Mouse (Mus musculus): ENCODE measurements at regions not wholly inside any gene's neighbourhood (a gene's known extent, or its start where the extent isn't known, plus 50 kb on each side); places are given as distances from the start of the nearest gene placed in this dataset.
"Not testable (repeated sequence)": the region's sequence is repeated elsewhere in the genome, so short reads cannot be mapped to it uniquely, and the experiment has no call there.

DNA sequence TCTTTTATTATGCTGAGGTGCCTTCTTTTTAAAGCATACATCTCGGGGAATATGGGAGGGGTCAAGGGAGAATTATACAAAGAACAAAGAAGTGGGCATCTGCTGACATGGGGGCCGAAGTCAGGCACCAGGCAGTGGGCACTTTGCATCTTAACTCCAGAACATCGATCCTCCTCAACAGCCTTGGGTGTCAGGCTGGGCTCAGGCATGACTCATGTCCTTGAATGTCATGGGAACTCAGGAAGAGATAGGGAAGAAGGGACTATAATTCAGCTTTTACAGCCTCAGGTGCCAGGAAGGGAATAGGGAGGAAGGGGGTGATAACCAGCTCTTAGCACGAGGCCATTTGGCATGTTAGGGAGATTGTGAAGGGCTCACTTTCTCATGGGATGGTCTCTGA, 85.6 kb upstream of the Ptprz1 start:
- DNase-seq (ENCODE audit: low spot score): not testable (repeated sequence)

- DNase-seq (ENCODE audit: low spot score): no peak
Measured at GRCm38 (mm10) chr6:22791801-22792200, 83.5 kb upstream of the Ptprz1 start.

- no peak for DNase-seq (ENCODE audit: low spot score)
Measured at GRCm38 (mm10) chr6:22792601-22793000, 82.7 kb upstream of the Ptprz1 start.

DNA sequence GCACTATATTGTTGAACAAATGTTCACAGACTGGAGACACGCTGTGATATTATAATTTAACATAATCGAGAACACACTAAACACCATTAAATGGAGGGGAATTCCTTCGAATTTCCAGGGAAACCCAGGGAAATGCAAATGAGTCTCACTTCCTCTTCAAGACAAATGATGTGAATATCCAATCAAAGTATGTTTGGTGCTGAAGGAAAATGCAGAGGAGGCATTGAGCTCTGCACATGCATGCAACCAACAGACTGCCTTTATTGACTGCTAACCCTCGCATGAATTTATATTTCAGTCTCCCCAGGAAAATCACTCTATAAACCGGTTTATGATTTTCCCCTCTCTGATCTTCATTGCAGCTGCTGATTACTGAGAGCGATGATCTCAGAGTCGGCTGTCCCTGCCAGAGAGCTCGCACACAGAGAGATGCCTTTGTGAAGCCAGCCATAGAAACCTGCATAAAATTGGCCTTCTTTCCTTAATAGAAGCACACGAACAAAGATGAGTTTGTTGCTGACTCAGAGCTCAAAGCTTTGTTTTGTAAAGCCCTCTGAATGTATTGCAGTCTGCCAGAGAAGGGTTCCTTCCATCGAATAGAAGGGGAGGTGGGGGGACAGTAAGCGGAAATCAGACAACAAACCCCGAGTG, 81.1 kb upstream of the Ptprz1 start:
- peak; percentile 57 for DNase-seq (ENCODE audit: low spot score)

DNA sequence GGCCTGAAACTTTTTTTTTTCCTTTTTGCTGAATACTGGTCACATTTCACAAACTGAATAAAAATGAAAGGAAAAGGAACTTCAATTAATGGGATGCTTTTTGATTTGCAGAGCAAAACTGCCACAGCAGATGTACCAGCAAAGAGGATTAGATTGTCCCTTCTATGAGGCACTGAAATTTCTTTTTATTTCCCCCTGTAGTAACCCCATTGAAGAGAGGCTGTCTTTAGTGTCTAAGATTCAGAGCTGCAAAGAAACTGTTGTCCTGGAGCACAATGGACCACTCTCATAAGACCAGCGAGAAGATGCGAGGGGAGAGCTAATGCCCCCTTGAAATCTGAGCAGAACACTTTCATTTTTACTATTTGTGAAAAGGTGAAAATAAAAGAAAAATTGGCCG, 80.5 kb upstream of the Ptprz1 start:
- DNase-seq (ENCODE audit: low spot score): peak; percentile 5

- DNase-seq (ENCODE audit: low spot score): no peak
Measured at GRCm38 (mm10) chr6:22795291-22795860, 79.9 kb upstream of the Ptprz1 start.

DNA sequence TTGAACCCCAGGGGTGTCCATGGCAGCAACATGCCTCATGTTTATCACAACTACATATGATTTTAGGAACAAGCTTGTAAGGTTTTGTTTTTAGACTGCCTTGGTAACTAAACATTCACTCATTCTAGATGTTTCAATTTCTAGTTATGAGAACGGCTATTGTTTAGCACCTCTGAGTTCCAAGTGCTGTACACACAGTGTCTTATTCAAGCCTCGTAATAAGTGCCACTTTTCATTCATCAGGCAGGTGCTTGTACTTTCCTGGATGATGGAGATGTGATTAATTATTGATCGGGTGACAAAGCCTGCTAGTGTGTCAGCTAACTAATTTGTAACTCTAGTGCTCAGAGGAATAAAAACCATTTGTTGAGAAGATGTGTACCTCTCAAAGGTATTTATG, 73.4 kb upstream of the Ptprz1 start:
- DNase-seq (ENCODE audit: low spot score): no peak

DNA sequence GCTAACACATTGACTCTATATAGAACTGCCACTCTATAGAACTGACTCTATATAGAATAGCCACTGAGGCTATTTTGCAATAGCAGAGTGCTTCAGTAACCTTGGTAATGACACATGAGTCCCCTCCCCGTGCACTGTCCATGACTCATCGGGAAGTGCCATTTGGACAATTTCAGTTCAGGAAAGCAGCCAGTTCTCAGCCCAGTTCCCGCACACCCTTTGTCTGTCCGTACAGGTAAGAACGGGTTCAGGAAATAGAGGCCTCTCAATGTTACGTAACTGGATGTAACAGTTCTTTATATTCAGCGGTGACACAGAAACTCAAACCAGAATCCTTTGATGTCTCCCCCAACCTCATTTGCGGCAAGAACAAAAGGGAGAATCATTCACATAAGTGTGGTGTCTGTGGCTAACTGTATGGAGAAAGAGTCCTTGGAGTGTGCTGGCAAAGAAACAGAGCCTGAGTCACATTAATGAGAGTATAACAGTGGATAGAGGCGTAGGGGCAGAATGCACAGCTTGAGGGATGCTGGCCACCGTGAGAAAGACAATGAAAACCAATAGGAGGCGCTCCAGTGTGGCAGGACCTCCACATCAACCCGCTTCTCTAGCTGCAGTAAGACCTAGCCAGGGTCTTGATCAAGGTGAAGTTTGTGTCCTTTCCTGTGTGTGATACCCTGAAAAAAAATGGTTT, 72.8 kb upstream of the Ptprz1 start:
- DNase-seq (ENCODE audit: low spot score): peak; percentile 3

DNA sequence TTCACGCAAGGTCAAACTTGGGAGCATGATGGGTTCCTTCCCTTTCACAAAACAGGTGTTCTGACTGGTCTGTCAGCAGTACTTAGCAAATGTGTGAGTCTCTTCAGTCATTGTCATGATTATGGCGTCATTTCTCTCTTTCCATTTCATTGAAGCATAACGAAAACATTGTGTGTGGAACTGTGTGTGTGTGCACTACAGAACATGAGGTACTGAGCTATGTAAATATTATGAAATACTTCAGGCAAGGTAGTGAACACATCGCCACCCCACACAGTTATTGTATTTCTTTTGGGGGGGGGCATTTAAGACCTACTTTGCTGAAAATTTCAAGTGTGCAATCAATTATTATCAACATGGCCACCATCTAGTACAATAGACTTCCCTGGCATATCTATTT, 71.4 kb upstream of the Ptprz1 start:
- DNase-seq (ENCODE audit: low spot score): no peak

DNA sequence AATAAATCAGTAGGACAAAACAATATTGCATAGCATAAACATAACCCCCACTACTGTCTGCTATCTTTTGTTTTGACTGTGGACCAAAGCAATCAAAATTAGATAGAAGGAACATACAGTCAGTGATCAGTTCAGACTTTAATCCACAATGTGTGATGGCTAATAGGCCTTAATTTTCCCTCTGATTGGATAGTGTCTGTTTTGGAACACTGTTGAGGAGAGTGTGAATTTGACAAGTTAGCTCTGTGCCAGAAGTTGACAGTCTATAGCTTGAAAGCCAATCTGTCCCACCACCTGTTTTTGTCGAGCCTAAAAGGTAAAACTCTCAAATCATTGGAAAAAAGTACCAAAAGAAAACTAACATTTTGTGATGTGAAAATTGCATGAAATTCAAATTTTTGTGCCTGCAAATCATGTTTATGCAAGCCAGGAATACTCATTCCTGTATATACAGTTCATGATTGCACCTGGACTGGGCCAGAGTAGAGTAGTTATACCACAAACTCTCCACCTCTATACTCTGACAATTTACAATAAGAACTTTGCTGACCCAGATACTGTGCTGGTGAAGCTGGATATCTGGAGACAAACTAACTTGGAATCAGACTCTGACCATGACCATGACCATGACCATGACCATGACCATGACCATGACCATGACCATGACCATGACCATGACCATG, 50.1 kb upstream of the Ptprz1 start:
- DNase-seq (ENCODE audit: low spot score): no peak
